Mouse (Mus musculus): ENCODE measurements around the gene Xpo1. TPM values are rescaled to one million over a fixed set of nuclear protein-coding genes. Genes with fewer than 3 reads are reported as not detected.
A peak's percentile ranks its signal among the peaks of the same experiment; 100 is the strongest.
"Not testable (repeated sequence)": the region's sequence is repeated elsewhere in the genome, so short reads cannot be mapped to it uniquely, and the experiment has no call there.

Xpo1 gene
- total and polyA plus RNA-seq, 3 experiments, result 4.1 to 36.2 (median 31.8) TPM

GRCm38 (mm10) chr11:23303126-23303525 lies 47.3 kb downstream of the Xpo1 start:
- H3K79me2 ChIP-seq (replicated peaks; ENCODE audit: control insufficient read depth, insufficient read depth, low read length), result no peaks in the 10 kb centered on the region; the same call in 1 of the 2 replicates
- DNase-seq, result no peak
- no peak for TF ChIP-seq POLR2A (IDR thresholded peaks at IDR 0.05; ENCODE audit: insufficient read depth, low read depth, low read length)
- TF ChIP-seq CTCF (IDR thresholded peaks at IDR 0.05), result no peak
- no peak for TF ChIP-seq EP300 (IDR thresholded peaks at IDR 0.05; ENCODE audit: insufficient read depth, low read depth, low read length)
- 83% methylated on average over 1 of the region's 1 CpGs for WGBS
- no peak overlapping the region for H3K27ac ChIP-seq
- H3K4me1 ChIP-seq (ENCODE audit: control insufficient read depth, insufficient read depth, low read length), result peaks cover 1% of the 10 kb centered on the region; the same call in 1 of the 2 replicates
- H3K9ac ChIP-seq (ENCODE audit: low read depth, low read length), result no peak overlapping the region
- intact Hi-C loops (cut with DNase I), result no loop called here
- H3K27me3 ChIP-seq (ENCODE audit: control insufficient read depth, insufficient read depth, low read length), result no peaks in the 10 kb centered on the region
- no peak overlapping the region for H3K4me3 ChIP-seq
- no peaks in the 10 kb centered on the region for H3K36me3 ChIP-seq (ENCODE audit: control insufficient read depth, insufficient read depth, low read length)

- H3K9ac ChIP-seq (ENCODE audit: low read depth, low read length); DNase-seq; H3K27me3 ChIP-seq (ENCODE audit: control insufficient read depth, insufficient read depth, low read length); H3K79me2 ChIP-seq (replicated peaks; ENCODE audit: control insufficient read depth, insufficient read depth, low read length); H3K4me1 ChIP-seq (ENCODE audit: control insufficient read depth, insufficient read depth, low read length): not testable (repeated sequence)
- Histone ChIP-seq H3K27ac (peak overlapping the region; percentile 99), H3K4me3 (peak overlapping the region; percentile 75), H3K36me3 (ENCODE audit: control insufficient read depth, insufficient read depth, low read length) (peaks cover 10% of the 10 kb centered on the region)
- peak; percentile 30 for TF ChIP-seq CTCF (IDR thresholded peaks at IDR 0.05)
- intact Hi-C loops (cut with DNase I), result loop anchor here (5.0 kb wide), 1 partner anchor 467 kb away; the partner anchor contains the start of gene Rel
- WGBS, result 42% methylated on average over 10 of the region's 10 CpGs
Measured at GRCm38 (mm10) chr11:23305101-23305672, 49.3 kb downstream of the Xpo1 start.

- Histone ChIP-seq H3K4me3 (peak overlapping the region; percentile 75), H3K27ac (peak overlapping the region; percentile 99), H3K4me1 (ENCODE audit: control insufficient read depth, insufficient read depth, low read length) (peaks cover 3% of the 10 kb centered on the region), H3K27me3 (ENCODE audit: control insufficient read depth, insufficient read depth, low read length) (no peaks in the 10 kb centered on the region), H3K36me3 (ENCODE audit: control insufficient read depth, insufficient read depth, low read length) (peaks cover 10% of the 10 kb centered on the region), H3K9ac (ENCODE audit: low read depth, low read length) (peak overlapping the region; percentile 99), H3K79me2 (replicated peaks; ENCODE audit: control insufficient read depth, insufficient read depth, low read length) (peaks cover 1% of the 10 kb centered on the region; the same call in 1 of the 2 replicates)
- peak; percentile 96 to 98 for DNase-seq
- intact Hi-C loops (cut with DNase I), result loop anchor here (2.0 to 5.0 kb wide), 3 partner anchors 51 to 466 kb away; partner anchors contain the start of gene Rel
- TF ChIP-seq EP300 (IDR thresholded peaks at IDR 0.05; ENCODE audit: insufficient read depth, low read depth, low read length), result 0 out of 2 replicates have a peak, but pooled peaks have one; percentile 31
- peak; percentile 72 for TF ChIP-seq POLR2A (IDR thresholded peaks at IDR 0.05; ENCODE audit: insufficient read depth, low read depth, low read length)
- no peak for TF ChIP-seq CTCF (IDR thresholded peaks at IDR 0.05)
- WGBS, result under 1% methylated on average over 87 of the region's 98 CpGs
Measured at GRCm38 (mm10) chr11:23305673-23306608, 50.1 kb downstream of the Xpo1 start.

- TF ChIP-seq CTCF (IDR thresholded peaks at IDR 0.05) (no peak), POLR2A (IDR thresholded peaks at IDR 0.05; ENCODE audit: insufficient read depth, low read depth, low read length) (no peak), EP300 (IDR thresholded peaks at IDR 0.05; ENCODE audit: insufficient read depth, low read depth, low read length) (no peak)
- H3K4me3 ChIP-seq, result peak within 1 kb of the TSS; percentile 75
- peak in 1 of 2 experiments; percentile 79 for DNase-seq
- peaks cover 1% of the 10 kb centered on the region; the same call in 1 of the 2 replicates for H3K79me2 ChIP-seq (replicated peaks; ENCODE audit: control insufficient read depth, insufficient read depth, low read length)
- peaks cover 10% of the 10 kb centered on the region for H3K36me3 ChIP-seq (ENCODE audit: control insufficient read depth, insufficient read depth, low read length)
- H3K4me1 ChIP-seq (ENCODE audit: control insufficient read depth, insufficient read depth, low read length), result peaks cover 4% of the 10 kb centered on the region
- intact Hi-C loops (cut with DNase I), result loop anchor here (2.0 to 5.0 kb wide), 3 partner anchors 52 to 465 kb away; partner anchors contain the start of gene Rel
- H3K27ac ChIP-seq, result peak within 1 kb of the TSS; percentile 99
- H3K27me3 ChIP-seq (ENCODE audit: control insufficient read depth, insufficient read depth, low read length), result no peaks in the 10 kb centered on the region
- H3K9ac ChIP-seq (ENCODE audit: low read depth, low read length), result peak within 1 kb of the TSS; percentile 99
- 1% methylated on average over 64 of the region's 80 CpGs for WGBS
Measured at GRCm38 (mm10) chr11:23306764-23307565, 51.1 kb downstream of the Xpo1 start, which contains the start of gene Usp34. Usp34 (plus strand) TSS chr11:23306895.

GRCm38 (mm10) chr11:23307566-23307920 lies 51.7 kb downstream of the Xpo1 start:
- Histone ChIP-seq H3K9ac (ENCODE audit: low read depth, low read length) (peak overlapping the region; percentile 97), H3K4me3 (peak overlapping the region; percentile 75), H3K27me3 (ENCODE audit: control insufficient read depth, insufficient read depth, low read length) (no peaks in the 10 kb centered on the region), H3K4me1 (ENCODE audit: control insufficient read depth, insufficient read depth, low read length) (peaks cover 4% of the 10 kb centered on the region), H3K79me2 (replicated peaks; ENCODE audit: control insufficient read depth, insufficient read depth, low read length) (peaks cover 1% of the 10 kb centered on the region; the same call in 1 of the 2 replicates), H3K36me3 (ENCODE audit: control insufficient read depth, insufficient read depth, low read length) (peaks cover 10% of the 10 kb centered on the region), H3K27ac (peak overlapping the region; percentile 99)
- DNase-seq, result no peak
- 3% methylated on average over 6 of the region's 6 CpGs for WGBS
- TF ChIP-seq POLR2A (IDR thresholded peaks at IDR 0.05; ENCODE audit: insufficient read depth, low read depth, low read length) (no peak), CTCF (IDR thresholded peaks at IDR 0.05) (no peak), EP300 (IDR thresholded peaks at IDR 0.05; ENCODE audit: insufficient read depth, low read depth, low read length) (no peak)
- intact Hi-C loops (cut with DNase I), result loop anchor here (2.0 to 5.0 kb wide), 3 partner anchors 53 to 465 kb away; partner anchors contain the start of gene Rel

Measured in heart, adult 2 months (tissue).